In the genomic region with DNA sequence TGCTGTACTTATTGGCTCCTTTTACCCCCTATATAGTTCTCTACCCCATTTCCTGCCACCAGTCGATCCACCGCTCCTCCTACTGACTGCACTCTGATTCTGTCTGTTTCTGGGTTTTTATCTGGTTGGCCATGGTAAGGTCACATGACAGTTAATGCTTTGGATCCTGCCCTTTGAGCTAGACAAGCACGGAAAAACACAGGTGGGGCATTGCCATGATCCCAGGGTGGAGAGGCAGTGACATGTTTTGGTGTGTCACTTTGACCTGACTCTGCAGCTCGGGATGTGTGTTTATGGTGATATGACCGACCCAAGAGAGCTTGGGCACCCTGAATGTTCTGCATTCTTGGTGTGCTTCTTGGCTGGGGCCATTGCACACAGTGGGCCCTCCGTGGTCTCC, we compare ENCODE assay signal across 24 mouse cellular contexts.
"Had no signal": no experiment of that assay in that cellular context is flagged by ENCODE, and none has a peak within 500 bp of the region (broad histone marks: within the 10 kb centered on the region; RNA-seq: fewer than 3 reads in every experiment).

No protein-coding gene starts in this region.

- ATAC-seq: hindbrain, postnatal 0 days had no signal

- DNase-seq: gastrocnemius, postnatal 14 days; gastrocnemius, postnatal 36 days; heart, adult 11 months; heart, postnatal 14 days; heart, postnatal 36 days; kidney, adult 18-20 months; kidney, adult 8-10 months; kidney, postnatal 10 days; kidney, postnatal 25 days; kidney, postnatal 4 days; layer of hippocampus, adult 9-11 months; layer of hippocampus, postnatal 36 days; left cerebral cortex, postnatal 4 days; liver, embryonic 13.5 days had no signal

- H3K9me3 ChIP-seq: heart, embryonic 13.5 days; heart, embryonic 15.5 days; hindbrain, embryonic 13.5 days; hindbrain, embryonic 15.5 days; limb, embryonic 13.5 days; limb, embryonic 15.5 days; liver, embryonic 13.5 days had no signal

- H3K4me2 ChIP-seq: heart, embryonic 11.5 days; heart, embryonic 13.5 days; heart, embryonic 15.5 days; hindbrain, embryonic 13.5 days; hindbrain, embryonic 15.5 days; limb, embryonic 13.5 days; limb, embryonic 15.5 days; liver, embryonic 13.5 days had no signal

- H3K36me3 ChIP-seq: heart, embryonic 13.5 days; heart, embryonic 15.5 days; hindbrain, embryonic 13.5 days; hindbrain, embryonic 15.5 days; limb, embryonic 13.5 days; limb, embryonic 15.5 days; liver, embryonic 13.5 days had no signal

- H3K9ac ChIP-seq: heart, embryonic 13.5 days; heart, embryonic 15.5 days; hindbrain, embryonic 13.5 days; hindbrain, embryonic 15.5 days; limb, embryonic 13.5 days; limb, embryonic 15.5 days; liver, embryonic 13.5 days had no signal

- H3K4me3 ChIP-seq: heart, adult 2 months; heart, embryonic 13.5 days; heart, embryonic 15.5 days; hindbrain, embryonic 13.5 days; hindbrain, embryonic 15.5 days; layer of hippocampus, adult 2 months; limb, embryonic 13.5 days; limb, embryonic 15.5 days; liver, embryonic 13.5 days had no signal

- H3K27me3 ChIP-seq: hindbrain, embryonic 15.5 days; limb, embryonic 13.5 days; limb, embryonic 15.5 days had no signal

- H3K4me1 ChIP-seq: liver, embryonic 13.5 days had no signal

- H3K27ac ChIP-seq: heart, adult 2 months; heart, embryonic 13.5 days; heart, embryonic 15.5 days; hindbrain, embryonic 13.5 days; hindbrain, embryonic 15.5 days; hindbrain, postnatal 0 days; layer of hippocampus, adult 2 months; limb, embryonic 13.5 days; limb, embryonic 15.5 days; liver, embryonic 13.5 days had no signal
